Mouse (Mus musculus): ENCODE results near the gene Zfp57. TPM values are rescaled to one million over a fixed set of nuclear protein-coding genes. Genes with fewer than 3 reads are reported as not detected.

Zfp57 gene
- total and polyA plus RNA-seq, 3 experiments, result not detected

DNA sequence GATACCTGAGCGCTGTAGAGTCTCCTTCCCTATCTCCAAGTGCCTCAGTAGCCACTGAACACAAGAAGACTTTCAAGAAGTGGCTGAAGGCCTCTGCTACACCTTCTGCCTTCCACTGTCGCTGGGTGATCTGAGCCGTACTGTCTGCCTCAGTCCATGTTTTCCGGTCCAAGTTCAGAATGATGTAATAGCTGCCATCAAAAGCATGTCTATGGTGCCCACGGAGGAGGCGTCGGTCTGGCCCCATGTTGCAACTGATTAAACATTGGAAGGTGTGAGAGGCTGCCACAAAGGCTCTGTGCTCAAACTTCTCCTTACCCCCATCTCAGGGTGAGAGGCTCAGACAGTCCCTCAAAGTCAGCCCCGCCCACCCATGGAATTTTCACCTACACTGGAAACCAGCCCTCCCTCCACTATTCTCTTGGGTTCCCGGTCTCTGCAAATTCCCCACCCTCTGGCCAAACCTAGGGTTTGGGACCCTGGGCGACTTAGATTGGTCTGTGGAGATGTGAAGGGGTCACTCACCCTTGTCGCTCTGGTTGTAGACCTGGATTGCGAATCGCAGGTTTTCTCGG, 30.6 kb upstream of the Zfp57 start:
- no peak for DNase-seq (ENCODE audit: low read depth, low spot score)
- no peak overlapping the region for H3K27ac ChIP-seq (ENCODE audit: control insufficient read depth, low read depth, low read length)
- no peaks in the 10 kb centered on the region for H3K4me1 ChIP-seq (ENCODE audit: control insufficient read depth in 1 of 2, insufficient read depth in 2 of 2, low read length in 2 of 2)
- no peak for TF ChIP-seq MYC (IDR thresholded peaks at IDR 0.05; ENCODE audit: low read depth, low read length)
- no peak for TF ChIP-seq EP300 (IDR thresholded peaks at IDR 0.05; ENCODE audit: low read depth in 1 of 2, low read length in 2 of 2)
- TF ChIP-seq ZNF384 (IDR thresholded peaks at IDR 0.05; ENCODE audit: low read depth, low read length), result no peak
- TF ChIP-seq BHLHE40 (IDR thresholded peaks at IDR 0.05; ENCODE audit: borderline replicate concordance, low read depth, low read length), result no peak
- TF ChIP-seq KAT2A (conservative IDR thresholded peaks at IDR 0.05; ENCODE audit: low read depth, low read length), result no peak
- no peak for TF ChIP-seq TAL1 (IDR thresholded peaks at IDR 0.05; ENCODE audit: low read length)
- TF ChIP-seq MXI1 (IDR thresholded peaks at IDR 0.05; ENCODE audit: low read depth, low read length), result no peak
- TF ChIP-seq MAX (IDR thresholded peaks at IDR 0.05; ENCODE audit: low read length), result no peak
- no peak for TF ChIP-seq ZKSCAN1 (IDR thresholded peaks at IDR 0.05; ENCODE audit: low read depth, low read length)
- TF ChIP-seq ZMIZ1 (IDR thresholded peaks at IDR 0.05; ENCODE audit: low read depth, low read length), result no peak
- TF ChIP-seq HCFC1 (IDR thresholded peaks at IDR 0.05; ENCODE audit: low read depth, low read length), result no peak
- no peak for TF ChIP-seq POLR2A (IDR thresholded peaks at IDR 0.05; ENCODE audit: control insufficient read depth in 1 of 2, insufficient read depth in 1 of 2, low read depth in 1 of 2, low read length in 2 of 2, poor library complexity in 1 of 2)
- TF ChIP-seq SMC3 (IDR thresholded peaks at IDR 0.05; ENCODE audit: low read depth, low read length), result no peak
- no peak for TF ChIP-seq GABPA (IDR thresholded peaks at IDR 0.05; ENCODE audit: low read depth, low read length)
- no peak for TF ChIP-seq GATA1 (IDR thresholded peaks at IDR 0.05; ENCODE audit: low read depth, low read length)
- no peak for TF ChIP-seq RCOR1 (IDR thresholded peaks at IDR 0.05; ENCODE audit: low read depth, low read length)
- no peaks in the 10 kb centered on the region for H3K9me3 ChIP-seq (replicated peaks; ENCODE audit: insufficient read depth, low read length)
- H3K9ac ChIP-seq (ENCODE audit: control insufficient read depth, low read depth, low read length, poor library complexity, severe bottlenecking), result no peak overlapping the region
- H3K36me3 ChIP-seq (ENCODE audit: control insufficient read depth in 1 of 2, insufficient read depth in 2 of 2, low read length in 2 of 2), result no peaks in the 10 kb centered on the region
- no peaks in the 10 kb centered on the region for H3K79me2 ChIP-seq (ENCODE audit: control insufficient read depth, insufficient read depth, low read length, poor library complexity)
- peaks cover 0 to 3% of the 10 kb centered on the region in 2 experiments; a peak in 1 of 4 replicates for H3K27me3 ChIP-seq (ENCODE audit: control insufficient read depth in 1 of 2, insufficient read depth in 2 of 2, low read length in 2 of 2)
- no peak overlapping the region for H3K4me3 ChIP-seq (ENCODE audit: control insufficient read depth in 1 of 2, insufficient read depth in 1 of 2, low read depth in 2 of 2, low read length in 2 of 2)

DNA sequence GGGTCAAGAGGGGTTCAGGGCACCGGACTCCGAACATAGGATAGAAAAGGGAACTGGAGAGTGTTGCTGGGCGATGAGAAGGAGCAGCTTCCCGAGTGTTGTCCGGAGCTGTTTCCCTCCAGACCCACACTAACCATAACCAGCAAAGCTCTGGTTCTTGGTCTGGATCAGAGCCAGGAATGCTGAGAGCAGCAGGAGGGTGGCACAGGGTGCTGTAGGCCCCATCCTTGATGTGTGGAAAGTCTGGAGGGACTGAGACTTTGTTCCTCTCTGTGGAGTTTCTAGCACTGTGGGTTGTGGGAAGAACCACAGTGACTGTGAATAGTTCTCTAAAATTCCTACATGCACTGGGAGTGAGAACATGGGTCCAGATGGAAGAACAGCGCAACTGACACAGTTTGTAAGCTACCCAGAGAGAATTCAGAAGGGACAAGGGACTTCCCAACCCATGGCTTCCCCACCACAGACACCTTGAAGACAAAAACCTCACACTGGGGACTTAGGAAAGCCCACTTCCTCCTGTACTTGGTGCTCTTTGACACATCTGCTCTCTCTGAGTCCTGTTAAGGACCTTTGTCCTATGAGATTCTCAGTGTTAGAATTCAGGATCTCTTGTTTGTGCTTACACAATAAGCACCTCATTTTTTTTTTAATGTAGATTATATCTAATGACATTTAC, 29.7 kb upstream of the Zfp57 start:
- Histone ChIP-seq H3K27me3 (ENCODE audit: control insufficient read depth in 1 of 2, insufficient read depth in 2 of 2, low read length in 2 of 2) (peaks cover 0 to 3% of the 10 kb centered on the region in 2 experiments; a peak in 1 of 4 replicates), H3K79me2 (ENCODE audit: control insufficient read depth, insufficient read depth, low read length, poor library complexity) (no peaks in the 10 kb centered on the region), H3K9ac (ENCODE audit: control insufficient read depth, low read depth, low read length, poor library complexity, severe bottlenecking) (no peak overlapping the region), H3K36me3 (ENCODE audit: control insufficient read depth in 1 of 2, insufficient read depth in 2 of 2, low read length in 2 of 2) (no peaks in the 10 kb centered on the region), H3K4me3 (ENCODE audit: control insufficient read depth in 1 of 2, insufficient read depth in 1 of 2, low read depth in 2 of 2, low read length in 2 of 2) (no peak overlapping the region), H3K27ac (ENCODE audit: control insufficient read depth, low read depth, low read length) (no peak overlapping the region), H3K9me3 (replicated peaks; ENCODE audit: insufficient read depth, low read length) (no peaks in the 10 kb centered on the region), H3K4me1 (ENCODE audit: control insufficient read depth in 1 of 2, insufficient read depth in 2 of 2, low read length in 2 of 2) (no peaks in the 10 kb centered on the region)
- no peak for DNase-seq (ENCODE audit: low read depth, low spot score)
- TF ChIP-seq CHD1 (IDR thresholded peaks at IDR 0.05; ENCODE audit: low read depth, low read length) (no peak), CTCF (IDR thresholded peaks at IDR 0.05 in 2 of 3, conservative IDR thresholded peaks at IDR 0.05 in 1 of 3; ENCODE audit: control insufficient read depth in 1 of 3, insufficient read depth in 1 of 3, low read depth in 2 of 3, low read length in 3 of 3, poor library complexity in 1 of 3, severe bottlenecking in 1 of 3) (no peak), POLR2A (IDR thresholded peaks at IDR 0.05; ENCODE audit: control insufficient read depth in 1 of 2, insufficient read depth in 1 of 2, low read depth in 1 of 2, low read length in 2 of 2, poor library complexity in 1 of 2) (no peak), MYC (IDR thresholded peaks at IDR 0.05; ENCODE audit: low read depth, low read length) (no peak)

Data from MEL (cell line).